Mouse (Mus musculus) heart, embryonic 15.5 days (tissue): ENCODE measurements at regions not wholly inside any gene's neighbourhood (a gene's known extent, or its start where the extent isn't known, plus 50 kb on each side); places are given as distances from the start of the nearest gene placed in this dataset.

Source experiments
- ATAC-seq: fragments of 200-750 bp; cut with Nextera tagmentation; replicated peaks from 2 replicates; pipeline ENCODE4 v1.8.0; 2017; ENCODE audit warnings: low read depth, moderate TSS enrichment; ENCODE audit not compliant: insufficient number of reproducible peaks, insufficient read depth, low FRiP score
- H3K27ac ChIP-seq: fragments of 300-500 bp; sonication (generic); 2 replicates; pipeline ENCODE4 v1.5.1; 2015; ENCODE audit warnings: mild to moderate bottlenecking, inconsistent platforms
- H3K27me3 ChIP-seq: fragments of 300-500 bp; sonication (generic); 2 replicates; pipeline ENCODE4 v1.6.1; 2015; ENCODE audit warnings: inconsistent platforms
- H3K36me3 ChIP-seq: fragments of 300-500 bp; sonication (generic); 2 replicates; pipeline ENCODE4 v1.6.1; 2015; ENCODE audit warnings: mild to moderate bottlenecking, inconsistent platforms
- H3K4me1 ChIP-seq: fragments of 300-500 bp; sonication (generic); replicated peaks from 2 replicates; pipeline ENCODE4 v1.6.1; 2015; ENCODE audit warnings: inconsistent platforms
- H3K4me2 ChIP-seq: fragments of 300-500 bp; sonication (generic); 2 replicates; pipeline ENCODE4 v1.6.1; 2015; ENCODE audit warnings: inconsistent platforms, mild to moderate bottlenecking, moderate library complexity
- H3K4me3 ChIP-seq: fragments of 300-500 bp; sonication (generic); 2 replicates; pipeline ENCODE4 v1.5.1; 2015; ENCODE audit warnings: mild to moderate bottlenecking, inconsistent platforms
- H3K9ac ChIP-seq: fragments of 300-500 bp; sonication (generic); 2 replicates; pipeline ENCODE4 v1.6.1; 2015; ENCODE audit warnings: mild to moderate bottlenecking, inconsistent platforms
- H3K9me3 ChIP-seq: fragments of 300-500 bp; sonication (generic); replicated peaks from 2 replicates; pipeline ENCODE4 v1.6.1; 2016; ENCODE audit warnings: inconsistent platforms
- WGBS: fragments of 180-500 bp; shearing (Covaris S2); methylation state at CpG from one replicate; pipeline ENCODE4 v1.1.7; 2015; ENCODE audit warnings: mixed read lengths; 5-methylcytosine and 5-hydroxymethylcytosine counted together

DNA sequence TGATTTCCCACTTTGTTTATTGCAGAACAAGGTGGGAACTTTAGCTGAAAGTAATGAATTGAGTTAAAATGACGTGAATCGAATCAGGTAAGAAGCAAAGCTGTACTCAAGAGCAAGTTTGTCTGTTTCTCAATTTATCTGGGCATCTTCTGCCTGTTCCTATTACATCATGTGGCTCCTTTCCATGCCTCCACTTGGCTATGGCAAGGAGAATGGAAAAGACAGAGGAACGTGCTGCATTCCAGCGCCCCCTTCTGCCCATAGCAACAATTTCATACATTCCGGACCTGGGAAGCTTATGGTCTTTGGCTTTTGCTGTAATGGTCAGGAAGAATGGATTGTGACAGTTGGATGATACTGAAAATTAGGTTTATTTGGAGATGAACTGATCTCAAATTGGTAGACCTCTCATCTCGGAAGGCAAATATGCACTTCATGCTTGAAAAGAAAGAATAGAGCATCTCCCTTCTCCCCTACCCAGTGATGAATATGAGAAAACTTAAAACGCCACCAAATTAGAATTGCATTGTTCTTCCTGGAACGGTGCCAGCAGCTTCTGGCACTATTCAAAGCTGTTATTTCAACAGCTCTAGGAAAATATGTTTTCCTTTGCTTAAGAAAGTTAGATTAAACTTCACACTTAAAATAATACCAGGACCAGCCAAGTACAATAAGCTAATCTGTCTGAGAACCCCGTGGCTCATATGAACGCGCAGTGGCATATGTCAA lies 2639.2 kb upstream of the Gm6569 start:
- Histone ChIP-seq H3K4me3 (no peak overlapping the region), H3K4me2 (no peak overlapping the region), H3K27ac (no peak overlapping the region), H3K27me3 (no peaks in the 10 kb centered on the region), H3K9ac (no peak overlapping the region), H3K9me3 (no peaks in the 10 kb centered on the region), H3K4me1 (no peaks in the 10 kb centered on the region), H3K36me3 (no peaks in the 10 kb centered on the region)
- WGBS, result 45% methylated on average over 11 of the region's 11 CpGs
- no peak for ATAC-seq

DNA sequence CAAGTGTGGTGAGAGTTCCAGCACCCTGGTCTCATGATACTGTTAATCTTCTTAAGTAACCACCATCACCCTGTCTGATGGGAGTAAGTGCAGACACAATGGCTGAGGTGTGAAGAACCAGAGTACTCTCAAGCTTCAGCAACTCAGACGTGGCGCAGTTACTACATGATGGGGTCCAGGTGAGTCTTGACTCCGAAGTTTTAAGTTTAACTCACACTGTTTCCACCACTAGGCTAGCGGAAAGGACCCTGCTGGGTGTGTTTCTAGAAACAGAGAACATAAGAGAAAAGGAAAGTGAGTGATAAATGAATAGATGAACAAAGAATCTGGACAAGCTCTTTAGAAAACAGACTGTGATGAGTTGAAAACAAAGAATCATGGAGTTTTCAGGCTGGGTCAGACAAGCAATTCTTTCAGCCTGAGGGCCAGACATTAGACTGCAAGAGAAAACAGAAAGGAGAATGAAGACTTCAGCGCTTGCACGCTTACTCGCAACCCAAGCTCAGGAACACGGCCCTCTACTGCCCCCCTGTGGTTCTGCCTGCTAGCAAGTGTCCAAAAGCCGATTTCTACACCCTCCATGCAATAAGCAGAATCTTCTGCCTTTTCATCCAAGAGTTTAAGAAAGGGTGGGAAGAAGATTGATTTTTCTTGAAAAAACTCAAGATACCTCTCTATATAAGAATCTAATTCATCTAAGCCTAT lies 2593.6 kb upstream of the Gm6569 start:
- peaks cover 4% of the 10 kb centered on the region; the same call in 1 of the 2 replicates for H3K4me1 ChIP-seq
- ATAC-seq, result no peak
- H3K9me3 ChIP-seq, result no peaks in the 10 kb centered on the region
- H3K9ac ChIP-seq, result no peak overlapping the region
- H3K4me2 ChIP-seq, result no peak overlapping the region
- H3K27ac ChIP-seq, result no peak overlapping the region
- no peaks in the 10 kb centered on the region for H3K27me3 ChIP-seq
- no peak overlapping the region for H3K4me3 ChIP-seq
- no peaks in the 10 kb centered on the region for H3K36me3 ChIP-seq
- WGBS, result 36% methylated on average over 9 of the region's 9 CpGs

DNA sequence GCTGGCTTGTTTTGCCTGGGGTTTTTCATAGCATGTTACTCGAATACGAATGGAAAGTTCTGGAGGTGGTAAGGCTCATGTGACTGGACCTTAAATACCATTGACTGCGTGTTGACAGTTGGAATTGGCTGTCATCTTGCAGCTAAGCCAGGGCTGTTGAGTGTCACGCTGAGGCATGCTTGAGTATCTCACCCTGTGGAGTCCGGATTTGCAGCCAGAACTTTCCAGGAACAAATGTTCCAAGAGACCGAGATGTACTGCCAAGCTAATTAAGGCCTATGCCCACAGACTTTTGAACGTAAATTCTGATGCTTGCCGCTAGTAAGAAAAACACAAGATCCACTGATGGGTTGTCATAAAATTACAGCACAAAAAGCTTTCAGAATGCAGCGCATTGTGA lies 2590.8 kb upstream of the Gm6569 start:
- Histone ChIP-seq H3K9ac (no peak overlapping the region), H3K27me3 (no peaks in the 10 kb centered on the region), H3K4me1 (peaks cover 4% of the 10 kb centered on the region; the same call in 1 of the 2 replicates), H3K4me3 (no peak overlapping the region), H3K27ac (peak overlapping the region; percentile 75), H3K4me2 (no peak overlapping the region), H3K9me3 (no peaks in the 10 kb centered on the region), H3K36me3 (no peaks in the 10 kb centered on the region)
- peak; percentile 88 for ATAC-seq
- WGBS, result 33% methylated on average over 9 of the region's 9 CpGs

DNA sequence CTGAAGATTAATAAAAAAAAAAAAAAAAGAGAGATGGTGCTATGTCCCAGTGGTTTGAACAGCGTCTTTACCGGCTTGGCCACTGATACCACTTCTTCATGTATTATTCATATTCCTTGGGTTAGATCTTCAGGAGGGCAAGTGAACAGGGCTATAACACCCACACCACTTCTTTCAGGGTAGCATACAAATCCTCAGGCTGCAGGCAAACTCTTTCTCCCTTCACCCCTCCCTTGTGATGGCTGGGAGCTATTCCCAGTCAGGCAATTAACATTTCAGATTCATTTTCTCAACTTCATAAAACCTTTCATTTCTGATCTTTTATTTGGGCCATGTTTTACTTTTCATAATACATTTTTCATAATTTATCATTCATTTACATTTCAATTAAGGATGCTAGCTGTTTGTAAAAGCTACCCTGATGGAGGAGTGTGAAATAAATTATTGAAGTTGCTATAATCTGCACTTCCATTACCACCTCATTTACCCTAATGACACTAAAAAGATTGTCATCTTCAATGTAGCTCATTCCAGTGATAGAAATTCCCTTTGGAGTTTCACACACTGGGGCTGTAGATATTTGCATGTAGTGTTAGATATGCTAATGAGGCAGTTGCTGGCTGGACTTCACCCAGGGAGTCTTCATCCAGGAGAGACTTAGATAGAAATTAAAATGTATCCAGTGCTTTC lies 2558.3 kb upstream of the Gm6569 start:
- no peak overlapping the region for H3K4me2 ChIP-seq
- no peak for ATAC-seq
- no peaks in the 10 kb centered on the region for H3K4me1 ChIP-seq
- no peaks in the 10 kb centered on the region for H3K36me3 ChIP-seq
- no peak overlapping the region for H3K4me3 ChIP-seq
- 83% methylated on average over 2 of the region's 2 CpGs for WGBS
- H3K27me3 ChIP-seq, result no peaks in the 10 kb centered on the region
- H3K9me3 ChIP-seq, result no peaks in the 10 kb centered on the region
- no peak overlapping the region for H3K9ac ChIP-seq
- H3K27ac ChIP-seq, result no peak overlapping the region

DNA sequence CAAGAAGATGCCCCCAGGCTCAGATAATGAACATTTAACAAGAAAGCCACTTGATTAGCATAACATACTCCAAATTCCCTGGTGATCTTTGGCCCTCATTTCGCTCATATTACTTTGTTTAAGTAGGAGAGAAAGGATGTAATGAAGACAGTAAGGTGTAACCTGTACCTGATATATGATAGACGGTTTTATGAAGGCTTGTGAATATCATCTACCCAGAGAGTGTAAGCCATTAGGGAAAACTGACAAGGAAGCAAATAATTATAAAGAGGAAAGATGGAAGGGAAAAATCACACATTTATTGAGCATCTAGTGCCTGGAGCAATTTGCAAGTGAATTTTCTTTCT lies 2557.8 kb upstream of the Gm6569 start:
- no peak overlapping the region for H3K9ac ChIP-seq
- no peak for ATAC-seq
- WGBS, result 75% methylated on average over 2 of the region's 2 CpGs

DNA sequence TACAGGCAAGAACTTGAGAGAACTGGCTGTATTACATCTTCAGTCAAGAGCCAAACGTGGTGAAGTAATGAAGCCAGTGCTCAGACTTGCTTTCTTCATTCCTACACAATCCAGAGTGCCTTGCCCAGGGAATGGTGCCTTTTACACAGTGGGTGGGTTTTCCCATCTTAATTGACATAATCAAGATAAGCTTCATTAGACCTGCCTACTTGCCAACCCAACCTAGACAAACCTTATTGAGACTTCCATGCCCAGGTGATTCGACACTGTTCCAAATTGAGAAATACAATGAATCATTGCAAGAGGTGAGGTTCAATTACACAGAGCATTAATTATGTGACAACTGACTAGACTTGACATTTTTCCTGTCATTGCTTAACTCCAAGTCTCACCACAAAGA lies 2557.0 kb upstream of the Gm6569 start:
- WGBS, result 73% methylated on average over 2 of the region's 2 CpGs
- no peak overlapping the region for H3K4me2 ChIP-seq
- H3K4me1 ChIP-seq, result no peaks in the 10 kb centered on the region
- no peak overlapping the region for H3K27ac ChIP-seq
- no peak overlapping the region for H3K9ac ChIP-seq
- no peak for ATAC-seq
- no peaks in the 10 kb centered on the region for H3K27me3 ChIP-seq
- H3K4me3 ChIP-seq, result no peak overlapping the region
- H3K9me3 ChIP-seq, result no peaks in the 10 kb centered on the region
- H3K36me3 ChIP-seq, result no peaks in the 10 kb centered on the region

More for the DNA sequence above, 2557.8 kb upstream of the Gm6569 start:
- Histone ChIP-seq H3K4me2 (no peak overlapping the region), H3K27ac (no peak overlapping the region), H3K4me1 (no peaks in the 10 kb centered on the region), H3K27me3 (no peaks in the 10 kb centered on the region), H3K36me3 (no peaks in the 10 kb centered on the region), H3K4me3 (no peak overlapping the region), H3K9me3 (no peaks in the 10 kb centered on the region)

DNA sequence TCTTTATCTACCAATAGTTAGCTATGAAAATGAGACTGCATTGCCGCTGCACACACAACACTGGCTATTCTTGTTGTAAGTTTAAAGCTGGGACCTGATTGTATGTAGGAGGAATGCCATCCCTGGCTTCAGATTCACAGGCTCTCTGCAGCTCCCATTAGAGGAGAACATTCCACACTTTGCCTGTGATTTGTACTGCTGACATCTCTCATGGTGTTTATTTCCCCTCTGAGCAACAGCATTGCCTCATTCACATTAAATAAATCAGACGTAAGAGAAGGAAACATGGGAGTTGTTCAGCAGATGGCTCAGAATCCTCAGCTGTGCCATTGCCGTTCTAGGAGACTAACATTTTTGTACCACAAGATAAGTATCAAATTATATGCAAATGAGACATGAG lies 2550.6 kb upstream of the Gm6569 start:
- H3K36me3 ChIP-seq, result no peaks in the 10 kb centered on the region
- 55% methylated on average over 3 of the region's 3 CpGs for WGBS
- no peak overlapping the region for H3K27ac ChIP-seq
- no peaks in the 10 kb centered on the region for H3K27me3 ChIP-seq
- ATAC-seq, result no peak
- no peaks in the 10 kb centered on the region for H3K9me3 ChIP-seq
- no peak overlapping the region for H3K9ac ChIP-seq
- H3K4me2 ChIP-seq, result no peak overlapping the region
- H3K4me1 ChIP-seq, result no peaks in the 10 kb centered on the region
- H3K4me3 ChIP-seq, result no peak overlapping the region

DNA sequence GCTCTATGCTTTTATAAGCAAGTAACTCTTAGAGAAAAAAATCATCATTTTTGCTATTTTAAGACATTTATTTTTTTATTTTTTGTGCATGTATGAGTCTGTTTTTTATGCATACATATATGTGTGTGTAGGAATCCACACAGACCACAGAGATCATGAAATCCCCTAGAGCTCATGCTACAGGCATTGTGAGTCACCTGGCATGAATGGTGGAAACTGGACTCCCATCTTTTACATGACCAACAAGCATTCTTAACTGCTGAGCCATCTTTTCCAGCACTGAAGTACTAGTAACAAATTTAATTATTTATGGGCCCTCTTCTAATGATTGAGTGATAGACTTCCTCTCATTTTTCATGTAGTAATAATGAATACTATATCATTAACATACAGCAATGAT lies 2531.8 kb upstream of the Gm6569 start:
- Histone ChIP-seq H3K27me3 (no peaks in the 10 kb centered on the region), H3K4me2 (no peak overlapping the region), H3K36me3 (no peaks in the 10 kb centered on the region), H3K4me3 (no peak overlapping the region), H3K4me1 (no peaks in the 10 kb centered on the region), H3K27ac (no peak overlapping the region), H3K9ac (no peak overlapping the region), H3K9me3 (no peaks in the 10 kb centered on the region)
- ATAC-seq, result no peak

DNA sequence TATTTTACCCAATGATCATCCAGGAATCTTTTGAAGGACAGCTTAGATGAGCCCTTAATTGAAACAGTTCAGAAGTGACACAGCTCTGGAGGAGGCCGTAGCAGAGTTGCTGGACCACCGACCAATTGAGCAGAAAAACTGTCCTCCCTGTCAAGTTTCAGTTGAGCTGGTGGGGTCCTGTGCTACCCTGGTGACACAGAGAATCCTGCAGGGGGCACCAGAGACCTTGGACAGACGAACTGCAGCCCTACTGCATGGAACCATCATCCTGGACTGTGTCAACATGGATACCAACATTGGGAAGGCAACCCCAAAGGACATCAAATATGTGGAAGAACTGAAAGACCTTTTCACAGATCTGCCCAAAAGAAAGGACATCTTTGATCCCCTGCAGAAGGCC lies 2524.1 kb upstream of the Gm6569 start:
- no peak for ATAC-seq
- Histone ChIP-seq H3K27me3 (no peaks in the 10 kb centered on the region), H3K9ac (no peak overlapping the region), H3K4me2 (no peak overlapping the region), H3K9me3 (no peaks in the 10 kb centered on the region), H3K4me3 (no peak overlapping the region), H3K36me3 (no peaks in the 10 kb centered on the region), H3K27ac (no peak overlapping the region), H3K4me1 (no peaks in the 10 kb centered on the region)
- WGBS, result 64% methylated on average over 3 of the region's 3 CpGs

DNA sequence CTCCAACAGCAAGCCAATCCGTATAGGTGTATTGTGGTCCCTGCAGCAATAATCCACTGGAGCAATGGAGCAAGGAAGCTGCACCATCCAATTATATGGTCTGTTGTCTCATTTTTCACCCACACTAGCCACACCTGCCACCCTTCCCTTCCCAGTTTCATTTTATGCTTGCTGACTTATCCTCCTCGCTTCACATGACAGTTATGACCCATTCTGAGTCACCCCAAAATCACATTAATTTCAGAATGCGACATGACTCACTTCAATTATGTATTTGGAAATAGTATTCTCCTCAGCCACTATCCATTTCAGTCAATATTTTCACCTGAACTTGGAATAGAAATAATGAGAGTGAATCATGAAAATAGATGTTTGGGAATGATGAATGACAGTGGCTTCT lies 2507.8 kb upstream of the Gm6569 start:
- no peak overlapping the region for H3K9ac ChIP-seq
- no peaks in the 10 kb centered on the region for H3K36me3 ChIP-seq
- ATAC-seq, result no peak
- H3K27me3 ChIP-seq, result no peaks in the 10 kb centered on the region
- no peak overlapping the region for H3K4me3 ChIP-seq
- no peak overlapping the region for H3K27ac ChIP-seq
- H3K9me3 ChIP-seq, result no peaks in the 10 kb centered on the region
- WGBS, result 68% methylated on average over 3 of the region's 3 CpGs
- H3K4me1 ChIP-seq, result no peaks in the 10 kb centered on the region
- no peak overlapping the region for H3K4me2 ChIP-seq

DNA sequence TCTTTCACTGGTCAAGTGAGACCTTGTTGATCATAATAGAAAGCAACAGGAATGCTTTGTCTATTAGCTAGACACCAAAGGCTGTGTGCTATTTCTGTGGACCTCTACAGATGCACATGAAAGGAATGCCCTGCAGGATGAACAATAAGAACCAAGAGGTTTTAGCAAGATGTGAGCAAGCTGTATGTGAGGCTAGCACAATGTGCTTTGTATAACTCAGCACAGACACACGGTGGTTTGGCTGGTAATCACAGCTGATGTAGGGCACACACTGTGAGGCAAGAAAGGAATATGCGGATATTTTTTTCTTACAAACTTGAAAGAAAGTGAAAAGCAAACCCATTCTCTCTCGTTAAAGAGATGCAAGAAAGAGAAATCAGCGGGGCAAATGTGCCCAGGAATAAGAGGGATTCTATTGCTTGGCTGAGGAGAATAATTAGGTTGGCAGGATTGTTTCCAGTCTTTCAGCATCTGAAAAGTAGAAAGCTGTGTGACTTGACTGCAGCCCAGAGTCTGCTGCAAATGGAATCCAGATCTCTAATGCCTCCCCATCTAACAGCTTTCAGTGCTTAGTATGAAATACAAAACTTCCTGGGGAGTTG lies 2476.1 kb upstream of the Gm6569 start:
- H3K9me3 ChIP-seq, result no peaks in the 10 kb centered on the region
- WGBS, result 59% methylated on average over 4 of the region's 4 CpGs
- no peak overlapping the region for H3K4me2 ChIP-seq
- H3K9ac ChIP-seq, result no peak overlapping the region
- no peaks in the 10 kb centered on the region for H3K36me3 ChIP-seq
- H3K27ac ChIP-seq, result no peak overlapping the region
- H3K4me1 ChIP-seq, result no peaks in the 10 kb centered on the region
- ATAC-seq, result no peak
- H3K4me3 ChIP-seq, result no peak overlapping the region
- no peaks in the 10 kb centered on the region for H3K27me3 ChIP-seq
